Mouse (Mus musculus): ENCODE measurements around the gene Srd5a3.

- TF ChIP-seq POLR2A (IDR thresholded peaks at IDR 0.05; ENCODE audit: borderline replicate concordance, extremely low read depth, insufficient read depth, insufficient read length, poor library complexity, severe bottlenecking) (no peak), CTCF (IDR thresholded peaks at IDR 0.05; ENCODE audit: borderline replicate concordance, extremely low read depth, insufficient read depth, insufficient read length) (no peak)
These were observed 23.8 kb downstream of the Srd5a3 start for GRCm38 (mm10) chr5:76163828-76164390.
